Mouse (Mus musculus): Measurements from ENCODE around the gene Serpinb12.
"Not testable (repeated sequence)": the region's sequence is repeated elsewhere in the genome, so short reads cannot be mapped to it uniquely, and the experiment has no call there.

The Serpinb12 gene

GRCm38 (mm10) chr1:106934265-106934664 lies at the start of gene Serpinb12:
Serpinb12 (plus strand) TSS chr1:106934449.
- DNase-seq, result no peak

DNA sequence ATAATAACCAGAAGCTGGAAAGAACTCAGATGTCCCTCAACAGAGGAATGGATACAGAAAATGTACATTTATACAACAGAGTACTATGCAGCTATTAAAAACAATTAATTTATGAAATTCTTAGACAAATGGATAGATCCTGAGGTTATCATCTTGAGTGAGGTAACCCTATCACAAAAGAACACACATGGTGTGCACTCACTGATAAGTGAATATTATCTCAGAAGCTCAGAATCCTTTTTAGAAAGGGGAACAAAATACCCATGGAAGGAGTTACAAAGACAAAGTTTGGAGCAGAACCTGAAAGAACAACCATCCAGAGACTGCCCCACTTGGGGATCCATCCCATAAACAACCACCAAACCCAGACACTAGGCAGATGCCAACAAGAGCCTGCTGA lies 39.1 kb upstream of the Serpinb12 start:
- not testable (repeated sequence) for DNase-seq

DNA sequence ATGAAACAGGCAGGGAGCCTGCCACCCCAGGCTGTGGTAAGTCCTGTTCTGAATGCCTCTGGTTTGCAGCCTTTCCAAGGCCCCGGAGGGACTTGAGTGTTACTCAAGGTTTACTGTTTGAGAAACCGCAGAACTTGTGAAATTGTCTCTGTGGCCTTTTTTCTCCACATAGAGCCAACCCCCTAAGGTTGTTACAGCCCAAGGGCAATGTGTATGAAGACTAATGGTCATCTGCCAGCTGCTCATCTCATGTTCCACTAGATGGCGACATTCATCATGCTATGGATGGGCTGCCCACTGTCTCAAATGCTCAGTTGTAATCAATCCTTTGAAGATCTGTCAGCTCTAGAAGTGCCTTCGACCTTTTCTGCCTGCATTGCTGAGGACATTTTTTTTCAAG lies 32.8 kb upstream of the Serpinb12 start:
- peak in 1 of 2 experiments; percentile 21 for DNase-seq

DNA sequence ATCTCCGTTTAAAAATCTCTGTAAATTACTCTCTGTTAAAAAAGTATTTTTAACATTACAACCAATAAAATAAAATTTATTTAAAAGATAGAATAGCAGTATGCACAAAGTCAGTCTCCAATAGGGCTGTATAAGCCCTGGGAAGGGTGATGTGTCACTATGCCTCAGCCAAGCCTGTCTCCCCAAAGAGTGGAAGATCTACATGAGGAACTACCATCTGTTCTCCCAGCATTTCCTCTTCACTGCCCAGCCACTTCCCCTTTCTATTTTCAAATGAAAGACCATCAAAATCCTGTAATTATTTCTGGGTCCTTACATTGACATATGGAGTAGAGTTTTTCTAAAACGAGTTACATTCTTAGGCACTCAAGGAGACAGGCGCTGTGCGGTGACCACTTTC lies 2.3 kb upstream of the Serpinb12 start:
- DNase-seq, result no peak

DNA sequence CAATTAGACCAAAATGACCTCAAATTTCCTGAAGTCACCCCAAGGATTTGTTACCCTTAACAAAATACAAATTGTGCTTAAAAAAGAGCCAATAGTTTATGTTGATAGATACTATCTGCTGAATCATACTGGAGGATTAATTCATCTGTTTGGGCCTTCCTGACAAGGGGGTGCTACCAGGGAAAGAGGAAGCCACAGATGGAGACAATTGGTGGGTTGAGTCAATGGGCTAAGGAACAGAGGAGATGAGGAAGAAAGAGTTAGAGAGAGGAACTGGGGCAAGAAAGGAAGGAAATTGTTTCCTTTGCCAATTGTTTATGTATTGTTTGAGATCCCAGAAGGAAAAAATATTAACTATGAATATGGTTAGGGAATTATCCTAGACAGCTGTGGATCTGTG lies 591 bp upstream of the Serpinb12 start:
- DNase-seq, result no peak

GRCm38 (mm10) chr1:106947217-106947616 lies 13.0 kb downstream of the Serpinb12 start:
- DNase-seq, result no peak

DNA sequence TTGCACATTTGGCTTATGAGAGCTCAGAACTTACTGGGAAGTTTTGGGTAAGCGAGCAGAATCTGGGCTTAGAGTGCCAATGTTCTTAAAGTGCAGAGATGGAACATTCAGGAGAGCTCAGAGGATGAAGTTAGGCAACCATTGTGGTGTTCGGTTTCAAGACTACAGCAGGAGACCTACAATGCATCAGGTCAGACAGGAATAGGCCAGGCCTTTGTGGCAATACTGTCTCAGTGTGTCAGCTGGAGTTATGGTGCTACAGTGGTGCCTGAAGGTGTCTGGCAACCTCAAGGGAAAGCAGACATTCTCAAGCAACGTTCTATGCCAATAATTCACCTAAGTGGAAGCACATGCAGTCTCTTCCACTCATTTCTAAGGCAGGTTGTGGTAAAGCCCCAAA lies 25.7 kb downstream of the Serpinb12 start:
- DNase-seq, result no peak

DNA sequence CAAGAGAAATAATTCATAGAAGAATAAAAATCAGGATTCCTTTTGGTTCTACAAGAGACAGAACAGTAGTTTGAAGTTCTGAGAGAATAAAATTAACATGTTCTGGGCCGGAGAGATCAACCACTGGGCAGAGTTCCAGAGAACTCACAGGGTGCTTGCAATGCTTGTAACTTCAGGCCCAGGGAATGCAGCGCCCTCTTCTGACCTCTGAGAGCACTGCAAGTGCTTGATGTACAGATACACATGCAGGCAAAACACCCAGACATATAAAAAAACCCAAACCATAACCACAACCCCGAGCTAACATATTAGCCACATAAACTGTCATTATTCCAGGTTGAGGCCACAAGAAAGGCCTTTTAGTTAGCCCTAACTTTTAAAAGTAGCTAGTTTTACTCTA lies 26.8 kb downstream of the Serpinb12 start:
- DNase-seq, result peak in 1 of 2 experiments; percentile 34

- DNase-seq, result no peak
Observed at GRCm38 (mm10) chr1:106980684-106981083, 46.4 kb downstream of the Serpinb12 start, which contains the start of gene Serpinb13. Serpinb13 (plus strand) TSS chr1:106980984.

DNA sequence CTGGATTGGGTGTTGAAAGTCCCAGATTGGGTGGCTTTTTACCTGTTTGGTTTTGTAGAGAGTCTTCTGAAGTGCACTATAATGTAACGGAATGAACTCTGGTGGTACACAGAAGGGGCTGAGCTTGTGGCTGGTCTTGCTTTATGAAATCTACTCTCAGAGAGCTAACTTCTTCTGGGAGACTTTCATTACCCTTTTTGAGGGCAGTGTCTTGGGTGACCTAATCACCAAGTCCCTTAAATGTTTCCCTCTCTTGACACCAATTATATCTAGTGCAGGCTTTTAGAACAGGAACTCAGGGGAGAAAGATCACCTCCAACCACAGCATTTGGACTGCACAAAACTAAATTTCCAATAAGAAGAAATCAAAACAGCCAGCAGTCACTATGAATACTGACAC lies 48.8 kb downstream of the Serpinb12 start:
- DNase-seq, result no peak

DNA sequence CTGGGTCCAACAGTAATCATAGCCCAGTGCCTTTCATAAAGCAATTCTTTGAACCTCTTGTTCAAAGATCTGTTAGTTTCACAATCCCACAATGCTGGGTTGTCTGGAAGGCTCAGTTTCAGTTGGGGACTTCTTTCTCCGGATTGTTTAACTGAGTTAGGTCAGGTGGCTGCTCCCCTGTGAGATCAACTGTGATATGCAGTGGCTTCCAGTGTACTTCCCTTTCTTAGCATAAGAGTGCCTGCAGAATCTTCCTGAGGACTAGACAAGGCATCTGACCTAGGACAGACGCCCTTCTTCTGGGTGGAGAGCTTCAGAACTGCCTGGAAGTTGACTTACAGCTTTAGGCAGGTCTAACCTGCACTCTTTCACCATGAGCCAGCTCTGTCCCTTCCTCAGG lies 49.6 kb downstream of the Serpinb12 start:
- no peak for DNase-seq

DNA sequence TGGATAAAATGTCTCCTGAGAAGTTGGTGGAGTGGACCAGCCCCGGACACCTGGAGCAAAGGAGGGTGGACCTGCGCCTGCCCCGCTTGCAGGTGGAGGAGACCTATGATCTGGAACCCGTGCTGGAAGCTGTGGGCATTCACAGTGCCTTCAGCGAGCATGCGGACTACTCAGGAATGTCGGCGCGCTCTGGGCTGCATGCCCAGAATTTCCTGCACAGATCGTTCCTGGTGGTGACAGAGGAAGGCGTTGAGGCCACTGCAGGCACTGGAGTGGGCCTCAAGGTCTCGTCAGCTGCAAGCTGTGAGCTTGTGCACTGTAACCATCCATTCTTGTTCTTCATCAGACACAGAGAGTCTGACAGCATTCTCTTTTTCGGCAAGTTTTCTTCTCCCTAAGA lies 66.2 kb downstream of the Serpinb12 start:
- DNase-seq, result peak; percentile 11 to 48

DNA sequence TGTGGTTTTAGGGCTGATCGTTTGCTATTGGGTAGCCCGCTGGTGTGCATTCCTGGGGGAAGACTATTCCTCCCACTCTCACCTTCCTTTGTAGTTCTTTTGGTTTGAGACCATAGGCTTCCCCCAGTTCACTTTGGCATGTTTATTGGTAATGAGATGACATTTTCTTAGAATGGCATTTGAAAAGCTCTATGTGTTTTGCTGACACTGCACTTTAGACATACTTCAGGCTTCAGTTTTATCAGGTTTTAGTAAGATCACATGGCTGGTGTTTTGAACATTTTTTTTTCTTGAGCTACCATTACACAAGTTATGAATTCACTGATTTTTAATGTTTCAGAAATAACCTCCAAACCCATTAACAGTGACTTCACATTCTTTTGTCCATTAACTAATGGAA lies 67.5 kb downstream of the Serpinb12 start:
- no peak for DNase-seq

GRCm38 (mm10) chr1:107006316-107006715 lies 72.1 kb downstream of the Serpinb12 start:
- no peak for DNase-seq
